Mouse (Mus musculus): ENCODE measurements around the gene Stard3nl. TPM values are rescaled to one million over a fixed set of nuclear protein-coding genes. Genes with fewer than 3 reads are reported as not detected.

Stard3nl gene
- 107 and 109 TPM in 2 replicates for polyA plus RNA-seq (2016; fragmentation: Nextera tagmentation; extraction: Ambion mirVana)

- H3K36me3 ChIP-seq: 0 out of 2 replicates have a peak, but pooled peaks cover under 1% of the 10 kb centered on the region
- WGBS: 2% methylated on average over 37 of the region's 37 CpGs
- H3K27me3 ChIP-seq (ENCODE audit: low read depth, poor library complexity, severe bottlenecking): no peaks in the 10 kb centered on the region
- DNase-seq (ENCODE audit: low spot score): peak; percentile 97
- H3K4me3 ChIP-seq: peak within 1 kb of the TSS; percentile 92
- H3K4me1 ChIP-seq: peaks cover 21% of the 10 kb centered on the region
- H3K9me3 ChIP-seq (replicated peaks): no peaks in the 10 kb centered on the region
- H3K27ac ChIP-seq (replicated peaks): peak within 1 kb of the TSS; percentile 95
These were observed at the start of gene Stard3nl for GRCm38 (mm10) chr13:19395688-19396354. Gene Stard3nl, minus strand, starts transcription at chr13:19395795.

GRCm38 (mm10) chr13:19438040-19438439 lies 42.4 kb upstream of the Stard3nl start:
- Histone ChIP-seq H3K4me3 (no peak overlapping the region), H3K36me3 (no peaks in the 10 kb centered on the region), H3K4me1 (no peaks in the 10 kb centered on the region), H3K27me3 (ENCODE audit: low read depth, poor library complexity, severe bottlenecking) (no peaks in the 10 kb centered on the region), H3K27ac (replicated peaks) (no peak overlapping the region), H3K9me3 (replicated peaks) (no peaks in the 10 kb centered on the region)
- peak; percentile 13 for DNase-seq (ENCODE audit: low spot score)
- 83% methylated on average over 10 of the region's 10 CpGs for WGBS

- no peaks in the 10 kb centered on the region for H3K36me3 ChIP-seq
- H3K9me3 ChIP-seq (replicated peaks): no peaks in the 10 kb centered on the region
- H3K27ac ChIP-seq (replicated peaks): no peak overlapping the region
- no peaks in the 10 kb centered on the region for H3K4me1 ChIP-seq
- H3K4me3 ChIP-seq: no peak overlapping the region
- WGBS: 83% methylated on average over 4 of the region's 4 CpGs
- no peak for DNase-seq (ENCODE audit: low spot score)
- H3K27me3 ChIP-seq (ENCODE audit: low read depth, poor library complexity, severe bottlenecking): no peaks in the 10 kb centered on the region
These were observed 34.3 kb upstream of the Stard3nl start for GRCm38 (mm10) chr13:19429812-19430370.

GRCm38 (mm10) chr13:19428076-19428475 lies 32.5 kb upstream of the Stard3nl start:
- no peak for DNase-seq (ENCODE audit: low spot score)
- no peak overlapping the region for H3K4me3 ChIP-seq

GRCm38 (mm10) chr13:19424563-19424962 lies 29.0 kb upstream of the Stard3nl start:
- Histone ChIP-seq H3K36me3 (no peaks in the 10 kb centered on the region), H3K27ac (replicated peaks) (no peak overlapping the region), H3K9me3 (replicated peaks) (no peaks in the 10 kb centered on the region), H3K4me1 (no peaks in the 10 kb centered on the region), H3K27me3 (ENCODE audit: low read depth, poor library complexity, severe bottlenecking) (no peaks in the 10 kb centered on the region), H3K4me3 (no peak overlapping the region)
- DNase-seq (ENCODE audit: low spot score): no peak
- WGBS: 84% methylated on average over 4 of the region's 4 CpGs

More at GRCm38 (mm10) chr13:19428076-19428475, 32.5 kb upstream of the Stard3nl start:
- Histone ChIP-seq H3K4me1 (no peaks in the 10 kb centered on the region), H3K9me3 (replicated peaks) (no peaks in the 10 kb centered on the region), H3K27me3 (ENCODE audit: low read depth, poor library complexity, severe bottlenecking) (no peaks in the 10 kb centered on the region), H3K36me3 (no peaks in the 10 kb centered on the region), H3K27ac (replicated peaks) (no peak overlapping the region)
- 85% methylated on average over 5 of the region's 5 CpGs for WGBS

- DNase-seq (ENCODE audit: low spot score): no peak
- Histone ChIP-seq H3K36me3 (no peaks in the 10 kb centered on the region), H3K4me3 (no peak overlapping the region), H3K4me1 (no peaks in the 10 kb centered on the region), H3K9me3 (replicated peaks) (no peaks in the 10 kb centered on the region), H3K27ac (replicated peaks) (no peak overlapping the region), H3K27me3 (ENCODE audit: low read depth, poor library complexity, severe bottlenecking) (no peaks in the 10 kb centered on the region)
- 87% methylated on average over 1 of the region's 1 CpGs for WGBS
These were observed 26.9 kb upstream of the Stard3nl start for GRCm38 (mm10) chr13:19422521-19422920.

- no peak for DNase-seq (ENCODE audit: low spot score)
- Histone ChIP-seq H3K27me3 (ENCODE audit: low read depth, poor library complexity, severe bottlenecking) (no peaks in the 10 kb centered on the region), H3K9me3 (replicated peaks) (no peaks in the 10 kb centered on the region), H3K27ac (replicated peaks) (no peak overlapping the region), H3K4me3 (no peak overlapping the region), H3K36me3 (no peaks in the 10 kb centered on the region), H3K4me1 (no peaks in the 10 kb centered on the region)
- WGBS: 83% methylated on average over 4 of the region's 4 CpGs
These were observed 22.4 kb upstream of the Stard3nl start for GRCm38 (mm10) chr13:19417885-19418521.

- WGBS: 78% methylated on average over 8 of the region's 8 CpGs
- no peaks in the 10 kb centered on the region for H3K4me1 ChIP-seq
- no peak overlapping the region for H3K4me3 ChIP-seq
- H3K36me3 ChIP-seq: no peaks in the 10 kb centered on the region
- no peak for DNase-seq (ENCODE audit: low spot score)
- no peaks in the 10 kb centered on the region for H3K9me3 ChIP-seq (replicated peaks)
- H3K27me3 ChIP-seq (ENCODE audit: low read depth, poor library complexity, severe bottlenecking): no peaks in the 10 kb centered on the region
- H3K27ac ChIP-seq (replicated peaks): no peak overlapping the region
These were observed 20.4 kb upstream of the Stard3nl start for GRCm38 (mm10) chr13:19415894-19416531.

- no peaks in the 10 kb centered on the region for H3K36me3 ChIP-seq
- H3K9me3 ChIP-seq (replicated peaks): no peaks in the 10 kb centered on the region
- H3K4me3 ChIP-seq: no peak overlapping the region
- no peaks in the 10 kb centered on the region for H3K27me3 ChIP-seq (ENCODE audit: low read depth, poor library complexity, severe bottlenecking)
- H3K4me1 ChIP-seq: no peaks in the 10 kb centered on the region
- DNase-seq (ENCODE audit: low spot score): no peak
- no peak overlapping the region for H3K27ac ChIP-seq (replicated peaks)
- 94% methylated on average over 1 of the region's 1 CpGs for WGBS
These were observed 19.7 kb upstream of the Stard3nl start for GRCm38 (mm10) chr13:19415337-19415736.

- Histone ChIP-seq H3K36me3 (no peaks in the 10 kb centered on the region), H3K27me3 (ENCODE audit: low read depth, poor library complexity, severe bottlenecking) (no peaks in the 10 kb centered on the region), H3K4me1 (no peaks in the 10 kb centered on the region), H3K4me3 (no peak overlapping the region), H3K9me3 (replicated peaks) (no peaks in the 10 kb centered on the region), H3K27ac (replicated peaks) (no peak overlapping the region)
- 92% methylated on average over 2 of the region's 2 CpGs for WGBS
- DNase-seq (ENCODE audit: low spot score): no peak
These were observed 16.8 kb upstream of the Stard3nl start for GRCm38 (mm10) chr13:19412334-19412939.

GRCm38 (mm10) chr13:19411886-19412285 lies 16.3 kb upstream of the Stard3nl start:
- H3K9me3 ChIP-seq (replicated peaks): no peaks in the 10 kb centered on the region
- no peaks in the 10 kb centered on the region for H3K27me3 ChIP-seq (ENCODE audit: low read depth, poor library complexity, severe bottlenecking)
- no peaks in the 10 kb centered on the region for H3K4me1 ChIP-seq
- H3K27ac ChIP-seq (replicated peaks): no peak overlapping the region
- H3K36me3 ChIP-seq: no peaks in the 10 kb centered on the region
- no peak for DNase-seq (ENCODE audit: low spot score)
- H3K4me3 ChIP-seq: no peak overlapping the region
- WGBS: 85% methylated on average over 5 of the region's 5 CpGs

- no peaks in the 10 kb centered on the region for H3K4me1 ChIP-seq
- no peaks in the 10 kb centered on the region for H3K27me3 ChIP-seq (ENCODE audit: low read depth, poor library complexity, severe bottlenecking)
- no peaks in the 10 kb centered on the region for H3K36me3 ChIP-seq
- DNase-seq (ENCODE audit: low spot score): no peak
- 94% methylated on average over 4 of the region's 4 CpGs for WGBS
- H3K27ac ChIP-seq (replicated peaks): no peak overlapping the region
- H3K4me3 ChIP-seq: no peak overlapping the region
- H3K9me3 ChIP-seq (replicated peaks): no peaks in the 10 kb centered on the region
These were observed 15.1 kb upstream of the Stard3nl start for GRCm38 (mm10) chr13:19410694-19411093.
